Mouse (Mus musculus): ENCODE data around the gene Mnd1. TPM values are rescaled to one million over a fixed set of nuclear protein-coding genes. Genes with fewer than 3 reads are reported as not detected.

Gene Mnd1
- polyA plus RNA-seq, 1 experiment from 2014 or later, result 9.1 TPM

DNA sequence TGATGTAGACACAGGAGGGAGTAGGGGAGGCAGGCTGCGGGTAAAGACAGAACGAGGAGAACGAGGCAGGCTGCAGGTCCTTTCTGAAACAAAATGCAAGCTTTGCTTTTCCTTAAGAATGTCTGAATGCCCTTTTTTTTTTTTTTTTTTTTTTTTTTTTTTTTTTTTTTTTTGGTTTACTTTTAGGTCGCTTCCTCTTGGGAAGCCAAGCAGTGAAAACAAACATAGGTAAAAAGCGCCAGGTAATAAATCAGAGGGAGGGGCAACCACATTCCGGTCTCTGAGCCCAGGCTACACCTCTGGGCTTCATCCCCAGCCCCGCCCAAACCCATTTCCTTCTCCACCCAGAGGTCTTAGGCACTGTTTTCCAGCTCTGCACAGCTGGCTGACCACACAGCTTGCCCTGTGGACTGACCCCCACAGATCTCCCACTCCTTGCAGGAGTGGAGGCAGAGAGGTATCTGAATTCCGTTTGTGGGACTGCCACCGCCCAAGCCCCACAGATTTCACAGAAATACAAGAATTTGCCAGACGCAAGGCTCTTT lies 34.1 kb upstream of the Mnd1 start:
- Histone ChIP-seq H3K4me3 (ENCODE audit: low read depth, low read length) (no peak overlapping the region), H3K9ac (ENCODE audit: low read length) (no peak overlapping the region)

GRCm38 (mm10) chr3:84181717-84182116 lies 26.1 kb upstream of the Mnd1 start:
- Histone ChIP-seq H3K27ac (ENCODE audit: low read depth, low read length) (no peak overlapping the region), H3K4me3 (ENCODE audit: low read depth, low read length) (no peak overlapping the region), H3K36me3 (ENCODE audit: control insufficient read depth, insufficient read depth, low read length) (no peaks in the 10 kb centered on the region), H3K9me3 (ENCODE audit: control insufficient read depth, low read length) (no peaks in the 10 kb centered on the region), H3K27me3 (ENCODE audit: control insufficient read depth, insufficient read depth, low read length) (no peaks in the 10 kb centered on the region), H3K4me1 (ENCODE audit: control insufficient read depth, insufficient read depth, low read length) (0 out of 2 replicates have a peak, but pooled peaks cover 2% of the 10 kb centered on the region), H3K9ac (ENCODE audit: low read length) (no peak overlapping the region), H3K4me2 (ENCODE audit: low read depth) (no peak overlapping the region)
- DNase-seq (ENCODE audit: low spot score) (no peak), ATAC-seq (ENCODE audit: insufficient read depth, low FRiP score, low TSS enrichment) (no peak)
- 22% methylated on average over 4 of the region's 4 CpGs for WGBS

More for the DNA sequence above, 34.1 kb upstream of the Mnd1 start:
- H3K4me2 ChIP-seq (ENCODE audit: low read depth), result no peak overlapping the region
- 54% methylated on average over 10 of the region's 10 CpGs for WGBS
- 0 out of 2 replicates have a peak, but pooled peaks cover 5% of the 10 kb centered on the region for H3K4me1 ChIP-seq (ENCODE audit: control insufficient read depth, insufficient read depth, low read length)
- H3K9me3 ChIP-seq (ENCODE audit: control insufficient read depth, low read length), result no peaks in the 10 kb centered on the region
- no peaks in the 10 kb centered on the region for H3K27me3 ChIP-seq (ENCODE audit: control insufficient read depth, insufficient read depth, low read length)
- H3K36me3 ChIP-seq (ENCODE audit: control insufficient read depth, insufficient read depth, low read length), result peaks cover 2% of the 10 kb centered on the region; the same call in 1 of the 2 replicates
- no peak for DNase-seq (ENCODE audit: low spot score)
- no peak for ATAC-seq (ENCODE audit: insufficient read depth, low FRiP score, low TSS enrichment)
- no peak overlapping the region for H3K27ac ChIP-seq (ENCODE audit: low read depth, low read length)

GRCm38 (mm10) chr3:84181102-84181501 lies 25.5 kb upstream of the Mnd1 start:
- Histone ChIP-seq H3K4me2 (ENCODE audit: low read depth) (no peak overlapping the region), H3K4me3 (ENCODE audit: low read depth, low read length) (no peak overlapping the region), H3K27me3 (ENCODE audit: control insufficient read depth, insufficient read depth, low read length) (no peaks in the 10 kb centered on the region), H3K4me1 (ENCODE audit: control insufficient read depth, insufficient read depth, low read length) (0 out of 2 replicates have a peak, but pooled peaks cover 2% of the 10 kb centered on the region), H3K36me3 (ENCODE audit: control insufficient read depth, insufficient read depth, low read length) (no peaks in the 10 kb centered on the region), H3K27ac (ENCODE audit: low read depth, low read length) (no peak overlapping the region), H3K9ac (ENCODE audit: low read length) (no peak overlapping the region), H3K9me3 (ENCODE audit: control insufficient read depth, low read length) (no peaks in the 10 kb centered on the region)
- 48% methylated on average over 8 of the region's 8 CpGs for WGBS
- ATAC-seq (ENCODE audit: insufficient read depth, low FRiP score, low TSS enrichment), result no peak
- DNase-seq (ENCODE audit: low spot score), result no peak

GRCm38 (mm10) chr3:84180304-84180703 lies 24.7 kb upstream of the Mnd1 start:
- Histone ChIP-seq H3K4me3 (ENCODE audit: low read depth, low read length) (no peak overlapping the region), H3K36me3 (ENCODE audit: control insufficient read depth, insufficient read depth, low read length) (no peaks in the 10 kb centered on the region), H3K27ac (ENCODE audit: low read depth, low read length) (no peak overlapping the region), H3K9ac (ENCODE audit: low read length) (no peak overlapping the region), H3K27me3 (ENCODE audit: control insufficient read depth, insufficient read depth, low read length) (no peaks in the 10 kb centered on the region), H3K4me1 (ENCODE audit: control insufficient read depth, insufficient read depth, low read length) (0 out of 2 replicates have a peak, but pooled peaks cover 2% of the 10 kb centered on the region), H3K4me2 (ENCODE audit: low read depth) (no peak overlapping the region), H3K9me3 (ENCODE audit: control insufficient read depth, low read length) (no peaks in the 10 kb centered on the region)
- DNase-seq (ENCODE audit: low spot score) (no peak), ATAC-seq (ENCODE audit: insufficient read depth, low FRiP score, low TSS enrichment) (no peak)
- 70% methylated on average over 2 of the region's 2 CpGs for WGBS

GRCm38 (mm10) chr3:84177834-84178233 lies 22.2 kb upstream of the Mnd1 start:
- no peaks in the 10 kb centered on the region; the same call in 1 of the 2 replicates for H3K36me3 ChIP-seq (ENCODE audit: control insufficient read depth, insufficient read depth, low read length)
- H3K4me2 ChIP-seq (ENCODE audit: low read depth), result no peak overlapping the region
- 84% methylated on average over 2 of the region's 2 CpGs for WGBS
- no peaks in the 10 kb centered on the region for H3K27me3 ChIP-seq (ENCODE audit: control insufficient read depth, insufficient read depth, low read length)
- DNase-seq (ENCODE audit: low spot score) (no peak), ATAC-seq (ENCODE audit: insufficient read depth, low FRiP score, low TSS enrichment) (no peak)
- H3K27ac ChIP-seq (ENCODE audit: low read depth, low read length), result no peak overlapping the region
- no peaks in the 10 kb centered on the region for H3K9me3 ChIP-seq (ENCODE audit: control insufficient read depth, low read length)
- 0 out of 2 replicates have a peak, but pooled peaks cover 2% of the 10 kb centered on the region for H3K4me1 ChIP-seq (ENCODE audit: control insufficient read depth, insufficient read depth, low read length)
- H3K4me3 ChIP-seq (ENCODE audit: low read depth, low read length), result no peak overlapping the region
- no peak overlapping the region for H3K9ac ChIP-seq (ENCODE audit: low read length)

GRCm38 (mm10) chr3:84175337-84176315 lies 20.0 kb upstream of the Mnd1 start:
- Histone ChIP-seq H3K27ac (ENCODE audit: low read depth, low read length) (no peak overlapping the region), H3K4me1 (ENCODE audit: control insufficient read depth, insufficient read depth, low read length) (no peaks in the 10 kb centered on the region), H3K36me3 (ENCODE audit: control insufficient read depth, insufficient read depth, low read length) (no peaks in the 10 kb centered on the region; the same call in none of the 2 replicates), H3K27me3 (ENCODE audit: control insufficient read depth, insufficient read depth, low read length) (no peaks in the 10 kb centered on the region), H3K4me2 (ENCODE audit: low read depth) (no peak overlapping the region), H3K4me3 (ENCODE audit: low read depth, low read length) (no peak overlapping the region), H3K9me3 (ENCODE audit: control insufficient read depth, low read length) (no peaks in the 10 kb centered on the region), H3K9ac (ENCODE audit: low read length) (no peak overlapping the region)
- WGBS, result 59% methylated on average over 7 of the region's 7 CpGs
- peak; percentile 61; the same call in 1 of the 2 replicates for ATAC-seq (ENCODE audit: insufficient read depth, low FRiP score, low TSS enrichment)
- peak; percentile 77 for DNase-seq (ENCODE audit: low spot score)

DNA sequence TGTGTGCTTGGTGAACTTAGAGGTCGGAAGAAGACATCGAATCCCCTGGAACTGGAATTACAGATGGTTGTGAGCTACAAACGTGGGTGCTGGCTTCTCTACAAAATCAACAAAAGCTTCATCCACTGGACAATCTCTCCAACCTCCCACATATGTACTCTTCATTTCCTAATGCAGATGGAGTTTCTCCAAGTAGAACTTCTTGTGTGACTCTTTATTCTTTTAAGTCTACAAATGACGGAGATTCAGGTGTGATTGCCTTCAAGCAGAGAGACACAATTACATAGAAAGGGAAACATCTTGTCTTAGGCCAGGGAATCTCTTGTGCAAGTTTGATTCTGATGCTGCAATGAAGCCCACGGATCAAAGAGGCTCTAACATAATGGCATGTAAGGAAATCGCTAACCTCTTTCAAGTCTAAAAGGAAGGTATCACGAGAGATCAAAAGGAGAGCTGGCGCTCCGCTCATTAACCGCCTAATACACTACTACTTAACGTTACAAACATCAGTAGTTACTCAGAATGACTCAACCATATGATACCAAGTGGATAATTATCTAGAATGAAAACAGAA lies 18.1 kb upstream of the Mnd1 start, which contains the start of gene Gm6525:
TSS of gene Gm6525 (plus strand) at position 524 of the 574 bp plus-strand sequence.
- H3K9ac ChIP-seq (ENCODE audit: low read length), result no peak within 1 kb of the TSS
- no peaks in the 10 kb centered on the region for H3K4me1 ChIP-seq (ENCODE audit: control insufficient read depth, insufficient read depth, low read length)
- WGBS, result 82% methylated on average over 11 of the region's 11 CpGs
- no peak within 1 kb of the TSS for H3K27ac ChIP-seq (ENCODE audit: low read depth, low read length)
- no peaks in the 10 kb centered on the region; the same call in none of the 2 replicates for H3K36me3 ChIP-seq (ENCODE audit: control insufficient read depth, insufficient read depth, low read length)
- H3K27me3 ChIP-seq (ENCODE audit: control insufficient read depth, insufficient read depth, low read length), result no peaks in the 10 kb centered on the region
- H3K9me3 ChIP-seq (ENCODE audit: control insufficient read depth, low read length), result no peaks in the 10 kb centered on the region
- H3K4me2 ChIP-seq (ENCODE audit: low read depth), result no peak within 1 kb of the TSS
- no peak within 1 kb of the TSS for H3K4me3 ChIP-seq (ENCODE audit: low read depth, low read length)
- ATAC-seq (ENCODE audit: insufficient read depth, low FRiP score, low TSS enrichment), result no peak
- no peak for DNase-seq (ENCODE audit: low spot score)

- Histone ChIP-seq H3K4me2 (ENCODE audit: low read depth) (no peak overlapping the region), H3K9ac (ENCODE audit: low read length) (no peak overlapping the region), H3K27ac (ENCODE audit: low read depth, low read length) (no peak overlapping the region), H3K4me1 (ENCODE audit: control insufficient read depth, insufficient read depth, low read length) (no peaks in the 10 kb centered on the region), H3K4me3 (ENCODE audit: low read depth, low read length) (no peak overlapping the region), H3K36me3 (ENCODE audit: control insufficient read depth, insufficient read depth, low read length) (no peaks in the 10 kb centered on the region; the same call in none of the 2 replicates), H3K27me3 (ENCODE audit: control insufficient read depth, insufficient read depth, low read length) (no peaks in the 10 kb centered on the region), H3K9me3 (ENCODE audit: control insufficient read depth, low read length) (no peaks in the 10 kb centered on the region)
- WGBS, result 48% methylated on average over 11 of the region's 11 CpGs
- DNase-seq (ENCODE audit: low spot score) (no peak), ATAC-seq (ENCODE audit: insufficient read depth, low FRiP score, low TSS enrichment) (no peak)
These were observed 16.8 kb upstream of the Mnd1 start for GRCm38 (mm10) chr3:84172406-84172805.
